Mouse (Mus musculus) gastrocnemius, postnatal 4 days (tissue): ENCODE measurements around the gene Olfr1309. TPM values are rescaled to one million over a fixed set of nuclear protein-coding genes. Genes with fewer than 3 reads are reported as not detected.
"Not testable (repeated sequence)": the region's sequence is repeated elsewhere in the genome, so short reads cannot be mapped to it uniquely, and the experiment has no call there.

Source experiments
- DNase-seq, 2 experiments: peaks; one replicate each; pipeline ENCODE4 v3.0.0; 2021 to 2022; ENCODE audit warnings: low spot score in 2 of 2, mixed read lengths in 2 of 2
- long read RNA-seq, 2 experiments: library from polyadenylated mRNA; stranded (forward); transcript quantifications; one replicate each; pipeline ENCODE4 v2.0.0; 2021
- total RNA-seq, 2 experiments: library from RNA; stranded (reverse); gene quantifications; 2 replicates each; pipeline ENCODE4 v1.2.3; 2021

Gene Olfr1309
- not detected for total RNA-seq
- long read RNA-seq, experiment 1, result 0 reads
- long read RNA-seq, experiment 2, result 0 reads

- no peak for DNase-seq
These were observed at the start of gene Olfr1309 for GRCm38 (mm10) chr2:111990181-111990580. Gene Olfr1309, minus strand, starts transcription at chr2:111990281.

- not testable (repeated sequence) for DNase-seq
These were observed 36.9 kb upstream of the Olfr1309 start for GRCm38 (mm10) chr2:112026971-112027370.

GRCm38 (mm10) chr2:112024312-112024711 is 34.2 kb upstream of the Olfr1309 start, which contains the start of gene Olfr1311:
Gene Olfr1311, minus strand, starts transcription at chr2:112024412.
- no peak for DNase-seq

GRCm38 (mm10) chr2:112014900-112015299 is 24.8 kb upstream of the Olfr1309 start:
- DNase-seq, result no peak

GRCm38 (mm10) chr2:112012608-112013007 is 22.5 kb upstream of the Olfr1309 start, which contains the start of gene Olfr1310:
Gene Olfr1310, minus strand, starts transcription at chr2:112012708.
- DNase-seq, result no peak

GRCm38 (mm10) chr2:111964844-111965243 is 25.2 kb downstream of the Olfr1309 start, which contains the start of gene Olfr1308:
Gene Olfr1308, minus strand, starts transcription at chr2:111964944.
- DNase-seq, result no peak

GRCm38 (mm10) chr2:111949340-111949739 is 40.7 kb downstream of the Olfr1309 start, which contains the start of gene Olfr1307:
Gene Olfr1307, minus strand, starts transcription at chr2:111949440.
- DNase-seq, result no peak

Other genes with a start within 250 kb of the Olfr1309 start
- gene Olfr1301, start 239.3 kb downstream of the Olfr1309 start, total RNA-seq, result not detected
- gene Olfr1302, start 212.9 kb downstream of the Olfr1309 start, total RNA-seq, result not detected
- not detected for gene Olfr1303, start 169.9 kb downstream of the Olfr1309 start, total RNA-seq
- gene Olfr1305, start 113.1 kb downstream of the Olfr1309 start, total RNA-seq, result not detected
- gene Olfr1306, start 74.0 kb downstream of the Olfr1309 start, total RNA-seq, result not detected
- under 1 TPM in 1 of 2 experiments, not detected in 1; 0.03 TPM for gene Olfr1307, start 40.8 kb downstream of the Olfr1309 start, total RNA-seq
- gene Olfr1308, start 25.3 kb downstream of the Olfr1309 start, total RNA-seq, result not detected
- not detected for gene Olfr1310, start 22.4 kb upstream of the Olfr1309 start, total RNA-seq
- gene Olfr1311, start 34.1 kb upstream of the Olfr1309 start, total RNA-seq, result not detected
- not detected for gene Olfr1312, start 60.0 kb upstream of the Olfr1309 start, total RNA-seq
- not detected for gene Olfr1313, start 87.6 kb upstream of the Olfr1309 start, total RNA-seq
- not detected for gene Olfr1314, start 106.5 kb upstream of the Olfr1309 start, total RNA-seq
- gene Olfr1315-ps1, start 125.2 kb upstream of the Olfr1309 start, total RNA-seq, result not detected
- gene Olfr1316, start 144.7 kb upstream of the Olfr1309 start, total RNA-seq, result not detected
- gene Olfr1317, start 150.0 kb upstream of the Olfr1309 start, total RNA-seq, result not detected
- gene Olfr1318, start 163.9 kb upstream of the Olfr1309 start, total RNA-seq, result not detected
- 1 to 10 TPM; 5.0 to 5.5 TPM for gene Lpcat4, start 249.2 kb upstream of the Olfr1309 start, total RNA-seq